Mouse (Mus musculus) embryo, embryonic 10 days (tissue): ENCODE data around the gene Srp54a.
"Not testable (repeated sequence)": the region's sequence is repeated elsewhere in the genome, so short reads cannot be mapped to it uniquely, and the experiment has no call there.

ENCODE experiments used
- DNase-seq: peaks from one replicate; pipeline ENCODE4 v3.0.0-alpha.2; 2015; ENCODE audit warnings: low spot score

The Srp54a gene

GRCm38 (mm10) chr12:55124731-55125130 lies 44.7 kb downstream of the Srp54a start:
- DNase-seq, result not testable (repeated sequence)

GRCm38 (mm10) chr12:55135540-55135939 lies 55.5 kb downstream of the Srp54a start:
- DNase-seq, result not testable (repeated sequence)

GRCm38 (mm10) chr12:55137859-55138258 lies 57.8 kb downstream of the Srp54a start:
- not testable (repeated sequence) for DNase-seq

GRCm38 (mm10) chr12:55154559-55155448 lies 74.7 kb downstream of the Srp54a start, which contains the start of gene Srp54b:
Gene Srp54b (plus strand): TSS chr12:55155104.
- DNase-seq, result not testable (repeated sequence)

- not testable (repeated sequence) for DNase-seq
Measured at GRCm38 (mm10) chr12:55155449-55155783, 75.4 kb downstream of the Srp54a start.
